Mouse (Mus musculus) heart, postnatal 36 days (tissue): ENCODE measurements around the gene Barhl1. TPM values are rescaled to one million over a fixed set of nuclear protein-coding genes. Genes with fewer than 3 reads are reported as not detected.

ENCODE experiments used
- DNase-seq, 2 experiments: peaks; one replicate each; pipeline ENCODE4 v3.0.0; 2021 to 2022
- intact Hi-C: fragments of 180-260 bp; cut with DNase I; formaldehyde crosslinking; loops from one replicate; pipeline ENCODE4 v1.15.1; 2025
- total RNA-seq, 2 experiments: library from RNA; stranded (reverse); gene quantifications; 2 replicates each; pipeline ENCODE4 v1.2.3; 2021

Gene Barhl1
- total RNA-seq, 2 experiments from 2014 or later, result not detected

- intact Hi-C loops, result no loop called here
- DNase-seq, result peak in 1 of 2 experiments; percentile 5
Measured at GRCm38 (mm10) chr2:28881275-28881674, 35.2 kb downstream of the Barhl1 start.

DNA sequence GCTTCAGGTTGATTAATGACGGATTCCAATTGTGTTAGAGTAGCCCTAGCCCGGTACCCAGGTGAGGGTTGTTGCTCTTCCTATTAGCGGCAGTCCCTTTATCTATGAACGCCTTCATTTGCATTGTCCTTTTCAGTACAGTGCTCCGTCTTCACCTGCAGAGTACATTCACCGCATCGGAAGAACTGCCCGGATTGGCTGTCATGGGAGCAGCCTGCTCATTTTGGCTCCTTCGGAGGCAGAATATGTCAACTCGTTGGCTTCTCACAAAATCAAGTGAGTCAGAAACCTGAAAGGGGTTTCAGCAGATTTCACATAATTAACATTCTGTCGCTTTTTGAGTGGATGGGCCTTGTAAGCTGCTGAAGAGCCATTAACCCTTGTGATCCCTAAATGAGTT, 40.9 kb downstream of the Barhl1 start:
- intact Hi-C loops, result no loop called here
- no peak for DNase-seq

- intact Hi-C loops, result no loop called here
- no peak for DNase-seq
Measured at GRCm38 (mm10) chr2:28867495-28867894, 49.0 kb downstream of the Barhl1 start.

DNA sequence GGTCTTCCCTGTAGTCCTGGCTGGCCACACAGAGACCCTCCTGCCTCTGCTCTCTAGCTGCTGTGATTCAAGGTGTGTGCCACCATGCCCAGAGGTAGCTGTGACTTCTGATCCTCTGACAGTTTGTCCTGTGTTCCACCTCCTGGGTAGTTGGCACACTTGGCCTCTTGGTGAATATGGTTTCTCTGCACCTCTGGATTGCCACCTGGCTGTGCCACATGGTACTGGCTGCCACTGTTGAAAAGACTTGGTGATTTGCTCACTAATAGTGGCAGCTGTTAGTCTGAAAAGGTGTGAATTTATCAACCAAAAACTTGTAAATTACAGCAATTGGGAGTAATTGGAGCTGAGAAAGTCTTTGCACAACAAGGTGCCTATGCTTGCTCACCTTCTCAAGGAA, 52.6 kb downstream of the Barhl1 start:
- no peak for DNase-seq
- intact Hi-C loops, result no loop called here

DNA sequence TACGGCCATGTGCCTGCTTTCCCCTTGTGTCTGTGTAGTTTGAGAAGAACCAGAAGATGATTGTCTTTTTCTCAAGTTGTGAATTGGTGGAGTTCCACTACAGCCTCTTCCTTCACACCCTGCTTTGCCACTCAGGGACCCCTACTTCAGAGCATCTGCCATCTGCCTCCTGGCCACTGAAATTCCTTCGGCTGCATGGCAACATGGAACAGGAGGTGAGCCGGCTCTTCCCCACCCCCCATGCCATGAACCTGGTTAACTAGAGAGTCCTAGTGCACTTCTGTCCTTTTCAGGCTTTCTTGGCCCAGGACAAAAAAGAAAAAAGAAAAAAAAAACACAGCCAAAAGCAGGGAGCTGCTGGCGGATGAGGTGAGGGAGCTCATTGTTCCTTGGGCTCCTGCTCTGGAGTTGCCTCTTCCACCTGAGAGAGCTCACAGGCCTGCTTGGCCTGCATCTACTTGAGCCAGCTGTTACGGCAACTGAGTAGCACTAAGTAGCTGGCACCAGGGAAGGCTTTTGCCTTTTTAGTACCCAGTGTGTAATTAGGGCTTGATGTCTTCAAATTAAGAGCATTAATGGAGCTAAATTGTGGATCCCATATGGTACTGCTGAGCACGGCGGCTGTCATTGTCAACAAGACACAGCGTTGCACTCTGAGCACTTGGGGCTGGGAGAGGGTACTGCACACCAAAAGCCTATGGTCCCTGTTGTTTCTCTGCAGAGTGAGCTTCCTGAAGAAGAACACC, 55.6 kb downstream of the Barhl1 start:
- no peak for DNase-seq
- intact Hi-C loops, result no loop called here

DNA sequence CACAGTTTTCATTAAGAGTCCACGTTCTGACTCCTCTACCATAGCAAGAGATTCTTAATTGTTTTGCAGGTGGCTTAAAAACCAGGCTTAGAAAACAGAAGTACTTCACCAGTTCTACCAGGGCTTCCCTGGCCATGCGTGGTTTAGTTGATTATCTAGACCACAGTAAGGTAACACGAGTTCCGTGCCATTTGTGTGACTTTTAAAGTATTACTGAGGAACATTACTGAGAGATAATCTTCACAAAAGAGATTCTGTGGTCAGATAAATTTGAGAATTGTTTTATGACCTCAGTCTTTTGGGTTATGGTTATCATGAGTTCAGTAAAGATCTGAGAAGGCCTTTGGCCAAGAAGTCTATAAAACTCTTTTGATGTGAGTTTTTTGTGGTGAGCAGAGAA, 57.2 kb downstream of the Barhl1 start:
- no peak for DNase-seq
- intact Hi-C loops, result no loop called here

Other genes with a start within 250 kb of the Barhl1 start
- not detected for gene Spaca9, start 216.9 kb downstream of the Barhl1 start, total RNA-seq
- gene Ak8, start 216.5 kb downstream of the Barhl1 start, total RNA-seq, result not detected
- gene Gtf3c4, start 76.3 kb downstream of the Barhl1 start, total RNA-seq, result 10 to 100 TPM; 17.8 to 20.1 TPM
- 1 to 10 TPM; 3.3 to 4.1 TPM for gene Ddx31, start 76.3 kb downstream of the Barhl1 start, total RNA-seq
- gene Cfap77, start 138.4 kb upstream of the Barhl1 start, total RNA-seq, result not detected
- 1 to 10 TPM; 6.4 to 6.7 TPM for gene Ttf1, start 143.6 kb upstream of the Barhl1 start, total RNA-seq
- 10 to 100 TPM; 32.6 to 34.5 TPM for gene Setx, start 207.5 kb upstream of the Barhl1 start, total RNA-seq